Mouse (Mus musculus): Measurements from ENCODE around the gene Agps. TPM values are rescaled to one million over a fixed set of nuclear protein-coding genes. Genes with fewer than 3 reads are reported as not detected.

The Agps gene
- total RNA-seq, 4 experiments from 2014 or later = 26.4 to 32.0 (median 27.2) TPM

Other genes starting within 250 kb of the Agps start
- gene Hnrnpa3, start 172.9 kb upstream of the Agps start, total RNA-seq (2022) = 100 to 1,000 TPM; 132 to 185 (median 159) TPM
- 10 to 100 TPM; 57.9 to 75.1 (median 64.5) TPM for gene Nfe2l2, start 127.5 kb upstream of the Agps start, total RNA-seq (2022)
- gene Ttc30b, start 106.4 kb downstream of the Agps start, total RNA-seq (2022) = 10 to 100 TPM; 14.6 to 20.9 (median 16.8) TPM
- 1 to 10 TPM; 2.1 to 3.5 (median 2.5) TPM for gene Ttc30a2, start 146.0 kb downstream of the Agps start, total RNA-seq (2022)
- gene Ttc30a1, start 149.8 kb downstream of the Agps start, total RNA-seq (2022) = 1 to 10 TPM; 3.2 to 4.4 (median 4.2) TPM

All from heart, adult 8-10 months (tissue).